Mouse (Mus musculus): ENCODE results near the gene Neurl4.

- TF ChIP-seq EP300 (IDR thresholded peaks at IDR 0.05; ENCODE audit: low read depth) (no peak), CTCF (IDR thresholded peaks at IDR 0.05; ENCODE audit: low read depth) (no peak)
Measured at GRCm38 (mm10) chr11:69936714-69937347, 36.0 kb downstream of the Neurl4 start.

All from heart, postnatal 0 days (tissue).